In genomic region chr3:86020921-86021650, GRCm38 (mm10) we compare ENCODE assay signal across 31 mouse cellular contexts. TPM values are rescaled to one million over a fixed set of nuclear protein-coding genes. Genes with fewer than 3 reads are reported as not detected.
DNase-seq lines count a peak whose midpoint lies in the region; ATAC-seq and TF ChIP-seq lines count a peak whose summit lies in the region.
"Had no signal": no experiment of that assay in that cellular context is flagged by ENCODE, and none has a peak within 500 bp of the region (broad histone marks: within the 10 kb centered on the region; RNA-seq: fewer than 3 reads in every experiment).

No protein-coding gene starts in this region.

- H3K4me1 ChIP-seq in kidney, adult 2 months (ENCODE audit: control insufficient read depth, insufficient read depth, low read length): no peaks in the 10 kb centered on the region; the same call in 1 of the 2 replicates
- H3K4me1 ChIP-seq: forebrain, embryonic 12.5 days; forebrain, embryonic 15.5 days; hindbrain, embryonic 10.5 days had no signal

- 0 out of 2 replicates have a peak, but pooled peaks have one; percentile 26 for ATAC-seq in frontal cortex, adult (ENCODE audit: low TSS enrichment)
- ATAC-seq: activated CD4-positive, CD25-positive, alpha-beta regulatory T cell, adult 4 months; CD4-positive, CD25-positive, alpha-beta regulatory T cell, adult 4 months; forebrain, embryonic 15.5 days; hindbrain, postnatal 0 days; inflammation-experienced regulatory T-cells, adult 6 months; intestine, embryonic 16.5 days had no signal

- peak overlapping the region; percentile 30; the same call in 1 of the 2 replicates for H3K27ac ChIP-seq in kidney, adult 2 months (ENCODE audit: insufficient read depth, low read depth, low read length)
- H3K27ac ChIP-seq: forebrain, embryonic 12.5 days; forebrain, embryonic 15.5 days; gastrocnemius, adult 2 months; hindbrain, embryonic 10.5 days; hindbrain, embryonic 14.5 days; hindbrain, postnatal 0 days had no signal

- no peaks in the 10 kb centered on the region for H3K36me3 ChIP-seq in kidney, adult 2 months (ENCODE audit: control insufficient read depth, insufficient read depth, low read length)
- H3K36me3 ChIP-seq: forebrain, embryonic 12.5 days; forebrain, embryonic 15.5 days; hindbrain, embryonic 10.5 days had no signal

- no peak overlapping the region for H3K4me3 ChIP-seq in kidney, adult 2 months (ENCODE audit: insufficient read depth, low read depth, low read length)
- H3K4me3 ChIP-seq: forebrain, embryonic 12.5 days; forebrain, embryonic 15.5 days; gastrocnemius, adult 2 months; hindbrain, embryonic 10.5 days had no signal

- no peaks in the 10 kb centered on the region for H3K27me3 ChIP-seq in kidney, adult 2 months (replicated peaks; ENCODE audit: control insufficient read depth, insufficient read depth, low read length)
- H3K27me3 ChIP-seq: forebrain, embryonic 12.5 days; forebrain, embryonic 15.5 days had no signal

- TF ChIP-seq CTCF in kidney, adult 2 months (conservative IDR thresholded peaks at IDR 0.05; ENCODE audit: insufficient read depth, insufficient read length, low read depth, low read length): no peak

- 67% methylated on average over 16 of the region's 16 CpGs for WGBS in kidney, adult 2 months

- no peak for TF ChIP-seq POLR2A in kidney, adult 2 months (IDR thresholded peaks at IDR 0.05; ENCODE audit: low read depth, low read length)

- no peak for DNase-seq in frontal cortex, postnatal 10 days (ENCODE audit: low spot score in 2 of 2)
- DNase-seq in kidney, adult 2 months: no peak
- DNase-seq in kidney, adult 18-20 months: no peak
- peak; percentile 20 for DNase-seq in 3T3-L1 (ENCODE audit: low read depth, low spot score)
- peak; percentile 30 for DNase-seq in brain, adult 2 months (ENCODE audit: low read depth, low spot score)
- DNase-seq in ovary, postnatal 14 days (ENCODE audit: low spot score): no peak
- DNase-seq in testis, postnatal 10 days (ENCODE audit: low spot score): no peak
- DNase-seq: adrenal gland, adult 8-10 months; adrenal gland, postnatal 25 days; cerebellum, adult 18-20 months; cerebellum, adult 9-10 months; cerebellum, postnatal 14 days; gastrocnemius, adult 2 months; gastrocnemius, postnatal 14 days; heart, adult 18-20 months; heart, postnatal 36 days had no signal

RNA-seq across cellular contexts. Expression of gene Prss48, which starts 18.8 kb away (rescaled TPM):
- polyA plus RNA-seq in kidney, adult 2 months (2012; rRNA removed): not detected in 2 replicates
- polyA plus RNA-seq: activated CD4-positive, CD25-positive, alpha-beta regulatory T cell, adult 4 months; CD4-positive, CD25-positive, alpha-beta regulatory T cell, adult 4 months; embryonic facial prominence, embryonic 11.5 days; embryonic facial prominence, embryonic 14.5 days; forebrain, embryonic 12.5 days; forebrain, embryonic 15.5 days; heart, embryonic 11.5 days; heart, embryonic 14.5 days; heart, postnatal 0 days; hindbrain, embryonic 10.5 days; hindbrain, postnatal 0 days; inflammation-experienced regulatory T-cells, adult 6 months; intestine, embryonic 16.5 days had no signal

RNA-seq across cellular contexts. Expression of gene Sh3d19, which starts 50.2 kb away (rescaled TPM):
- 44.2 and 60.5 TPM in 2 replicates for polyA plus RNA-seq in kidney, adult 2 months (2012; rRNA removed)

Comparison
In these comparisons a context has a peak if more than half of its experiments do, and no peak if none do; other contexts are left out.
1. DNase-seq: peak in 3T3-L1 (single experiment) and brain, adult 2 months (single experiment); none in frontal cortex, postnatal 10 days (0 of 2), kidney, adult 2 months (single experiment), kidney, adult 18-20 months (single experiment), ovary, postnatal 14 days (single experiment) and testis, postnatal 10 days (single experiment).